Mouse (Mus musculus) cerebellum, postnatal 14 days (tissue): ENCODE measurements at regions not wholly inside any gene's neighbourhood (a gene's known extent, or its start where the extent isn't known, plus 50 kb on each side); places are given as distances from the start of the nearest gene placed in this dataset.
A peak's percentile ranks its signal among the peaks of the same experiment; 100 is the strongest.

Experiments
- DNase-seq, 2 experiments: peaks; one replicate each; pipeline ENCODE4 v3.0.0; 2021; ENCODE audit warnings: mixed read lengths in 2 of 2

- DNase-seq, result no peak
Observed at GRCm38 (mm10) chr4:68648311-68648710, 305.9 kb downstream of the Brinp1 start.

- DNase-seq, result no peak
Observed at GRCm38 (mm10) chr4:68633299-68633698, 320.9 kb downstream of the Brinp1 start.

- no peak for DNase-seq
Observed at GRCm38 (mm10) chr4:68624025-68624342, 330.2 kb downstream of the Brinp1 start.

GRCm38 (mm10) chr4:68623125-68624024 is 330.8 kb downstream of the Brinp1 start:
- no peak for DNase-seq

GRCm38 (mm10) chr4:68620585-68620984 is 333.6 kb downstream of the Brinp1 start:
- DNase-seq, result no peak

- no peak for DNase-seq
Observed at GRCm38 (mm10) chr4:68615706-68616397, 338.3 kb downstream of the Brinp1 start.

- DNase-seq, result no peak
Observed at GRCm38 (mm10) chr4:68612263-68613012, 341.8 kb downstream of the Brinp1 start.

GRCm38 (mm10) chr4:68595256-68595655 is 358.9 kb downstream of the Brinp1 start:
- no peak for DNase-seq

- peak in 1 of 2 experiments; percentile 7 for DNase-seq
Observed at GRCm38 (mm10) chr4:68575375-68575774, 378.8 kb downstream of the Brinp1 start.

- DNase-seq, result peak; percentile 75 to 83
Observed at GRCm38 (mm10) chr4:68574610-68575167, 379.5 kb downstream of the Brinp1 start.

- no peak for DNase-seq
Observed at GRCm38 (mm10) chr4:68573333-68573732, 380.9 kb downstream of the Brinp1 start.

- DNase-seq, result no peak
Observed at GRCm38 (mm10) chr4:68572521-68572920, 381.7 kb downstream of the Brinp1 start.

GRCm38 (mm10) chr4:68536254-68536653 is 417.9 kb downstream of the Brinp1 start:
- no peak for DNase-seq

GRCm38 (mm10) chr4:68535815-68536214 is 418.4 kb downstream of the Brinp1 start:
- no peak for DNase-seq

- DNase-seq, result no peak
Observed at GRCm38 (mm10) chr4:68532056-68532455, 422.1 kb downstream of the Brinp1 start.

- peak; percentile 30 to 33 for DNase-seq
Observed at GRCm38 (mm10) chr4:68487993-68488392, 466.2 kb downstream of the Brinp1 start.

GRCm38 (mm10) chr4:68486876-68487275 is 467.3 kb downstream of the Brinp1 start:
- peak; percentile 45 to 57 for DNase-seq

- peak; percentile 82 to 90 for DNase-seq
Observed at GRCm38 (mm10) chr4:68461783-68462182, 492.4 kb downstream of the Brinp1 start.

GRCm38 (mm10) chr4:68416046-68416445 is 538.2 kb downstream of the Brinp1 start:
- no peak for DNase-seq

- no peak for DNase-seq
Observed at GRCm38 (mm10) chr4:68410785-68411184, 543.4 kb downstream of the Brinp1 start.

GRCm38 (mm10) chr4:68404364-68404763 is 549.8 kb downstream of the Brinp1 start:
- DNase-seq, result peak; percentile 27 to 55

- DNase-seq, result no peak
Observed at GRCm38 (mm10) chr4:68387097-68387496, 567.1 kb downstream of the Brinp1 start.

GRCm38 (mm10) chr4:68382007-68382406 is 572.2 kb downstream of the Brinp1 start:
- no peak for DNase-seq
